Mouse (Mus musculus): ENCODE data around the gene Hspbap1.

Hspbap1 gene

GRCm38 (mm10) chr16:35806973-35807662, 36.9 kb downstream of the Hspbap1 start:
- no peak for DNase-seq

- no peak for DNase-seq
Observed at GRCm38 (mm10) chr16:35807663-35807992, 37.5 kb downstream of the Hspbap1 start.

- no peak for DNase-seq
Observed at GRCm38 (mm10) chr16:35808838-35809237, 38.7 kb downstream of the Hspbap1 start.

GRCm38 (mm10) chr16:35813119-35813518, 42.9 kb downstream of the Hspbap1 start:
- no peak for DNase-seq

- DNase-seq = peak; percentile 93 to 94
Observed at GRCm38 (mm10) chr16:35817255-35818089, 47.3 kb downstream of the Hspbap1 start.

- DNase-seq = peak; percentile 14 to 26
Observed at GRCm38 (mm10) chr16:35829999-35830398, 59.8 kb downstream of the Hspbap1 start.

GRCm38 (mm10) chr16:35832926-35833325, 62.8 kb downstream of the Hspbap1 start:
- no peak for DNase-seq

- DNase-seq = no peak
Observed at GRCm38 (mm10) chr16:35834653-35835052, 64.5 kb downstream of the Hspbap1 start.

GRCm38 (mm10) chr16:35839680-35840079, 69.5 kb downstream of the Hspbap1 start:
- peak; percentile 59 to 73 for DNase-seq

- no peak for DNase-seq
Observed at GRCm38 (mm10) chr16:35847138-35847537, 77.0 kb downstream of the Hspbap1 start.

GRCm38 (mm10) chr16:35855846-35856245, 85.7 kb downstream of the Hspbap1 start:
- DNase-seq = no peak

- DNase-seq = no peak
Observed at GRCm38 (mm10) chr16:35856766-35857165, 86.6 kb downstream of the Hspbap1 start.

- DNase-seq = no peak
Observed at GRCm38 (mm10) chr16:35860236-35860635, 90.1 kb downstream of the Hspbap1 start.

GRCm38 (mm10) chr16:35862057-35862456, 91.9 kb downstream of the Hspbap1 start:
- DNase-seq = peak; percentile 9 to 15

- no peak for DNase-seq
Observed at GRCm38 (mm10) chr16:35867726-35868125, 97.6 kb downstream of the Hspbap1 start.

- no peak for DNase-seq
Observed at GRCm38 (mm10) chr16:35869126-35869525, 99.0 kb downstream of the Hspbap1 start.

- no peak for DNase-seq
Observed at GRCm38 (mm10) chr16:35869656-35870055, 99.5 kb downstream of the Hspbap1 start.

- peak in 1 of 2 experiments; percentile 23 for DNase-seq
Observed at GRCm38 (mm10) chr16:35870581-35871047, 100.4 kb downstream of the Hspbap1 start.

- peak; percentile 12 to 26 for DNase-seq
Observed at GRCm38 (mm10) chr16:35871048-35871851, 101.1 kb downstream of the Hspbap1 start, which contains the start of gene Parp14. Gene Parp14, minus strand, starts transcription at chr16:35871544.

GRCm38 (mm10) chr16:35871898-35872297, 101.7 kb downstream of the Hspbap1 start:
- DNase-seq = no peak

GRCm38 (mm10) chr16:35872410-35873006, 102.3 kb downstream of the Hspbap1 start:
- no peak for DNase-seq

GRCm38 (mm10) chr16:35874416-35874815, 104.2 kb downstream of the Hspbap1 start:
- DNase-seq = peak; percentile 62 to 66

Measured in cerebellum, postnatal 10 days (tissue).